Mouse (Mus musculus): ENCODE results near the gene Ikzf4.

DNA sequence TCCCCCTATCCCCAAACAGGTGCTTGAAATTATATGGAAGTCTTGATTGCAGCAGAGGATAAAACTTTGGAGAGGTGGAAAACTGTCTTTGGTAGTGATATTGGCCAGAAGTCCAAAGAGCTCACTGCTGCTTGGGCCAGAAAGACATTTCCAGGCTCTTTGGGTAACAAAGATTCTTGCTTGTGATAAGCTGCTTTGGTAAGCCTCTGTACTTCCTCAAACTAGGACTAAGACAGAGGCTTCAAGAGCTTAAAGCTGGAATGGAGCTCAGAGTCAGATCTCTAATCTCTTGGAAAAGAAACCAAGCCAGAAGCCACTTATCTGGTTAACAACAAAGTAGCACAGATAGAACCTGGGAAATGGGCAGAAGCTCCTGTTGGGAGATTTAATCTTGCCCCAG lies 16.7 kb upstream of the Ikzf4 start:
- TF ChIP-seq POLR2A (IDR thresholded peaks at IDR 0.05; ENCODE audit: control insufficient read depth, low read depth, low read length) (no peak), CTCF (IDR thresholded peaks at IDR 0.05; ENCODE audit: control insufficient read depth, insufficient read depth, insufficient replicate concordance, low read depth, low read length) (no peak)

Data from testis, adult 2 months (tissue).